Mouse (Mus musculus): Measurements from ENCODE around the gene Drd3.
A peak's percentile ranks its signal among the peaks of the same experiment; 100 is the strongest.

Drd3 gene

GRCm38 (mm10) chr16:43800119-43800721 lies 46.4 kb downstream of the Drd3 start:
- no peak for DNase-seq (ENCODE audit: extremely low read depth, insufficient read length, low spot score)

GRCm38 (mm10) chr16:43801137-43801536 lies 47.3 kb downstream of the Drd3 start:
- no peak for DNase-seq (ENCODE audit: extremely low read depth, insufficient read length, low spot score)

GRCm38 (mm10) chr16:43801791-43802307 lies 48.0 kb downstream of the Drd3 start:
- peak; percentile 58 for DNase-seq (ENCODE audit: extremely low read depth, insufficient read length, low spot score)

GRCm38 (mm10) chr16:43802466-43802865 lies 48.6 kb downstream of the Drd3 start:
- DNase-seq (ENCODE audit: extremely low read depth, insufficient read length, low spot score) = no peak

- no peak for DNase-seq (ENCODE audit: extremely low read depth, insufficient read length, low spot score)
These were observed 50.5 kb downstream of the Drd3 start for GRCm38 (mm10) chr16:43804364-43804763.

GRCm38 (mm10) chr16:43807048-43807447 lies 53.2 kb downstream of the Drd3 start:
- DNase-seq (ENCODE audit: extremely low read depth, insufficient read length, low spot score) = no peak

- DNase-seq (ENCODE audit: extremely low read depth, insufficient read length, low spot score) = no peak
These were observed 55.6 kb downstream of the Drd3 start for GRCm38 (mm10) chr16:43809429-43809828.

GRCm38 (mm10) chr16:43811402-43811801 lies 57.6 kb downstream of the Drd3 start:
- no peak for DNase-seq (ENCODE audit: extremely low read depth, insufficient read length, low spot score)

GRCm38 (mm10) chr16:43814644-43815043 lies 60.8 kb downstream of the Drd3 start:
- DNase-seq (ENCODE audit: extremely low read depth, insufficient read length, low spot score) = no peak

GRCm38 (mm10) chr16:43816321-43816720 lies 62.5 kb downstream of the Drd3 start:
- DNase-seq (ENCODE audit: extremely low read depth, insufficient read length, low spot score) = no peak

GRCm38 (mm10) chr16:43818404-43818803 lies 64.6 kb downstream of the Drd3 start:
- no peak for DNase-seq (ENCODE audit: extremely low read depth, insufficient read length, low spot score)

GRCm38 (mm10) chr16:43827492-43827891 lies 73.7 kb downstream of the Drd3 start:
- DNase-seq (ENCODE audit: extremely low read depth, insufficient read length, low spot score) = no peak

- no peak for DNase-seq (ENCODE audit: extremely low read depth, insufficient read length, low spot score)
These were observed 78.1 kb downstream of the Drd3 start for GRCm38 (mm10) chr16:43831957-43832356.

GRCm38 (mm10) chr16:43841236-43841635 lies 87.4 kb downstream of the Drd3 start:
- no peak for DNase-seq (ENCODE audit: extremely low read depth, insufficient read length, low spot score)

GRCm38 (mm10) chr16:43849839-43850238 lies 96.0 kb downstream of the Drd3 start:
- no peak for DNase-seq (ENCODE audit: extremely low read depth, insufficient read length, low spot score)

GRCm38 (mm10) chr16:43858941-43859476 lies 105.2 kb downstream of the Drd3 start:
- DNase-seq (ENCODE audit: extremely low read depth, insufficient read length, low spot score) = no peak

- no peak for DNase-seq (ENCODE audit: extremely low read depth, insufficient read length, low spot score)
These were observed 106.8 kb downstream of the Drd3 start for GRCm38 (mm10) chr16:43860624-43861023.

- DNase-seq (ENCODE audit: extremely low read depth, insufficient read length, low spot score) = no peak
These were observed 116.0 kb downstream of the Drd3 start for GRCm38 (mm10) chr16:43869805-43870204.

- DNase-seq (ENCODE audit: extremely low read depth, insufficient read length, low spot score) = no peak
These were observed 117.6 kb downstream of the Drd3 start for GRCm38 (mm10) chr16:43871419-43871818.

All from 3134 (cell line).